Mouse (Mus musculus) C2C12 (cell line): ENCODE results near the gene Rcan2.

Source experiments
- CTCF ChIP-seq: IDR thresholded peaks from one replicate; pipeline ENCODE4 v1.5.1; 2011; ENCODE audit not compliant: control insufficient read depth, insufficient read depth, insufficient read length
- FOSL1 ChIP-seq: IDR thresholded peaks from one replicate; pipeline ENCODE4 v1.8.0; 2011; ENCODE audit warnings: mild to moderate bottlenecking, low read length; ENCODE audit not compliant: poor library complexity, insufficient read depth, severe bottlenecking

- TF ChIP-seq FOSL1 (peak; percentile 74), CTCF (no peak)
Observed at GRCm38 (mm10) chr17:44025011-44025410, 223.9 kb downstream of the Rcan2 start.
